Mouse (Mus musculus) kidney, adult 9 months (tissue): ENCODE measurements around the gene Slc25a22.
A peak's percentile ranks its signal among the peaks of the same experiment; 100 is the strongest.

Source experiments
- DNase-seq: peaks from one replicate; pipeline ENCODE4 v3.0.0; 2022

Slc25a22 gene

DNA sequence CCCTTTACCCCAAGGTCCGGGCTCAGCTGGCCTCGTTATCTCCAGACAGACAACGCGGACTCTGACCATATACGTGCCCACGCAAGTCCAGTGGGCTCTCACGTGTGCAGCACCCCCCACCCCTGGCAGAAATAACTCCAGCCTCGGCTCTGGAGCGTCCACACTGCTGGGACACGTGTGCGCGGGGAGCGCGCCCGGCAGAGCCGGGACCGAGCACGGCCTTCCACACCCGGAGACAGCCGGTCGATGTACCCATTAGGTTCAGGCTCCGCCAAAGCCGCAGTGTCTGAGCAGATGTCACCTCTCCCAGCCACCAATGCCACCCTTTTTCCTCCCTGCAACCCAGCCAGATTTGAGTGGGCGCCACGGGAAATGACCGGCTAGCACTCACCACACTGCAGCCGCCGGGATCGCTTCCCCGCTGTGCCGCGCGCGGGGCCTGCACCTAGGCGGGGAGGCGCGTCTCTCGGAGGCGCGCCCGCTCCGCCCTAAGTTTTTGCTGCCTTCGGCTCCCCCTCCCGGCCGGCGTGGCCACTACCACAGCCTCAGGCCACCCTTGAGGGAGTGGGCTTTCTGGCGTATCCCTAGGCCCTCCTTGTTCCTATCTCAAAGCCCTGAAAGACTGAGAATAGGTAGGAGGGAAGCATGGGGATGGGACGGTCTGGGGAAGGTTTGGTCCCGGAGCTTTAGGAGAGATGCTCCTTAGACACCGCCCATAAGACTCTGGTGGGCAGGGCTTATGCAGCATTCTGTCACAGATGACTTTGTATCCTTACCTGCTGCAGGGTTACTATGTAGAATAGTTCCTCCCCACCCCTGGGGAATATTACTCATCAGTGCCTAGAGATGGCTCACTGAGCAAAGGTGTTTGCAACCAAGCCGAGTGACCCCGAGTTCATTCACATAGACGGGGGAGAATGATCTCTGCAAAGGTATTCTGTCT is at the start of gene Slc25a22:
TSS of gene Slc25a22 (minus strand) at position 715 of the 943 bp plus-strand sequence.
- peak; percentile 77 for DNase-seq

- DNase-seq = no peak
These were observed 49.4 kb upstream of the Slc25a22 start for GRCm38 (mm10) chr7:141487141-141487540.

- no peak for DNase-seq
These were observed 48.5 kb upstream of the Slc25a22 start for GRCm38 (mm10) chr7:141486239-141486638.

DNA sequence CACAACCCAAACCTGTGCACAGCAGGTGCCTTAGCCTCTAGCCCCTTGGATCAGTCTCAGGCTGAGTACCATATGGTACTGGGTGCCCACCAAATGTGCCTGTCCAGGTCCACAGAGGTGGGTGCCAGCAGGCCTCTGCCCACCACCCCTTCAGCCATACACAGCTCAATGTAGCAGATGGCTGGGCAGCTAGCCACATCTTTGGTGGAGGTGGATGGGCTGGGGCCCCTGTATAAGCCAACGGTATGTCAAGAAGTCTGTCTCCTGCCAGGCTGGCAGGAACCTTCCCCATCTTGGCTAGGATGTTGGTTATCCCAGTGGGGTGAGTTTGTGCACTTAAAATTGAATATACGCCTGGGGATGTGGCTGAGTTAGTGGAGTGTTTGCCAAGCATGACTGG is 47.9 kb upstream of the Slc25a22 start:
- DNase-seq = no peak

- DNase-seq = no peak
These were observed 47.5 kb upstream of the Slc25a22 start for GRCm38 (mm10) chr7:141485186-141485585.

GRCm38 (mm10) chr7:141484186-141485120 is 46.8 kb upstream of the Slc25a22 start:
- no peak for DNase-seq

DNA sequence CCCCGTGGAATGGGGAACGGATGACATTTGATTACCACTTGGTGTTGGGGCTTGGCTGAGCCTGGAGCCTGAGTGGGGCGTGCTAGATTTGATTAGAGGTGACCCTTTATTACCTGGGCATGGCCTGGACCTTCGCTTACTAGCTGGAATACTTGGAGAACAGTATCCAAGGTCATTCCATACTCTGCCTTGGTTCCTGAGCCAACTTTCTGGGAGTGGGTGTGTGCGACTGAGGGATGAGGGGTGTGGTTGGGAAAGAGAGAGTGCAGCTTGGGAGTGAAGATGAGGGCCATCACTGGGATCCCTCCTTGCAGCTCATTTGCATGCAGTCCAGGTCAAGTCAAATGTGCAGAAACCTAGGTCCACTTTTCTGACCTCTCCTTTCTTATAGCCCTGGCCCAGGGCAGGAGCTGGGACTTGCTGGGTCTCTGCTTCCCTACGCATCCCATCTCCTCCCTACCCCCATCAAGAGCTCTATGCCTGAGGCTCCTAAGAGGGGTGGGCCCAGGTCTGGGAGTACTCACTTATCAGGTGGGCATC is 45.5 kb upstream of the Slc25a22 start:
- DNase-seq = no peak

DNA sequence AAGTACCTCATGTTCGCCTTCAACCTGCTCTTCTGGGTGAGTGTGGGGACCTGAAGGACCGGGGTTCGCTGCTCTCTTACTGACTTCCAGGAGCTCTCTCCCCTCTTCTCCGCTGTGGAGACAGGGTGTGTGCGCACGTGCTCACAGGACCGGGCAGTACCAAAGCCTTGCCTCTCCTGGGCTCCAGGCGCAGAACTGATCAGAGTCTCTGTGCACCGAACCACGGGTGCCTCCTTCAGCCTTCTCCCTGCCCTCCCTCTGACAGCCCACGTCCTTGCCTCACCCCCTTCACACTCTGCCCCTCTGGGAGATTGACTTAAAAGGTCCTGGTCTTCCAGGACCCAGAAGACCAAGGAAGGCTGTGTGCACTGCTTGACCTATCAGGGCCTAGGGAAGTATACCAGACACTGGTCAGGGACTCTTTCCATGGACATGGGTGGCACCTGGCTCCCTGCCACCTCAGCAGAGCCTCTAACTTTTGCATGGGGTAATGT is 44.9 kb upstream of the Slc25a22 start:
- DNase-seq = no peak

DNA sequence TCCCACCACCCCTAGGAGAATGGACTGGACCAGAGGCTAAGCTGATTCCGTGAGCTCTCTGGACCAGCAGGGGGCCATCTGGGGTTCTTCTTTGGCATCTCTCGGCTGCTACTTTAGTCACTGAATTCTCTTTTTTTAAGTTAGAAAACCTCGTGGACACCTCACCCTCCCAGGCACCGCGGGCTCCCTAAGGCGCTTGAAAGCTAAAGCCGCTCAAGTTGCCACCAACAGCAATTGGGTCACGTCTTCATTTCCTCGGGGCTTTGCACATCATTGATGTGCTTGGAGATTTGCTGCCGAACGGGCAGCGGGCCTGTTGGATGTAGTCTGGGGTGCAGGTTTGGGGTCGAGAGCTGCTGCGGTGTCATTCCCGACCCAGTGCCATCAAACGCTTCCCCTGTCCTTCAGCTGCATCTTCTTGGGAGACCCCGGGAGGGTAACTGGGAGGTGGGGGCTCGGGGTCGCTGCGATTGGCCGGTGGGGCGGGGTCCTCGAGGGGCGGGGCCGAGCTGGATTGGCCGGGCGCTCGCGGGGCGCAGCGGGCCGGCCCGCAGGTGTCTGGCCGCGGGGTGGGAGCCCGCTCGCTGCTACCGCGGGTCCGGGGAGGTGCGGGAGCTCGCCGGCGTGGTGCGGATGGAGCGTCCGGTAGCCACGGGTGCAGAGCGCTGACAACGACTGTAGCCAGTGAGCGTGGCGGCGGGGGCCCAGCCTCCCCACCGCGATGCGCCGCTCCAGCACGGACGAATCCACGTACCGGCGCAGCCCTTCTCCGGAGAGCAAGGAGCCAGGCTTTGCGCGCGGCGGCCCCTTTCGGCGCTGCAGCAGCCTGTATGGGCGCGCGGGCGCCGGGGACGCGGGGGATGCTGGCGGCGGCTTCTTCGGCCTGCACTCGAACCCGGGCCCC is 44.1 kb upstream of the Slc25a22 start:
- DNase-seq = peak; percentile 57

DNA sequence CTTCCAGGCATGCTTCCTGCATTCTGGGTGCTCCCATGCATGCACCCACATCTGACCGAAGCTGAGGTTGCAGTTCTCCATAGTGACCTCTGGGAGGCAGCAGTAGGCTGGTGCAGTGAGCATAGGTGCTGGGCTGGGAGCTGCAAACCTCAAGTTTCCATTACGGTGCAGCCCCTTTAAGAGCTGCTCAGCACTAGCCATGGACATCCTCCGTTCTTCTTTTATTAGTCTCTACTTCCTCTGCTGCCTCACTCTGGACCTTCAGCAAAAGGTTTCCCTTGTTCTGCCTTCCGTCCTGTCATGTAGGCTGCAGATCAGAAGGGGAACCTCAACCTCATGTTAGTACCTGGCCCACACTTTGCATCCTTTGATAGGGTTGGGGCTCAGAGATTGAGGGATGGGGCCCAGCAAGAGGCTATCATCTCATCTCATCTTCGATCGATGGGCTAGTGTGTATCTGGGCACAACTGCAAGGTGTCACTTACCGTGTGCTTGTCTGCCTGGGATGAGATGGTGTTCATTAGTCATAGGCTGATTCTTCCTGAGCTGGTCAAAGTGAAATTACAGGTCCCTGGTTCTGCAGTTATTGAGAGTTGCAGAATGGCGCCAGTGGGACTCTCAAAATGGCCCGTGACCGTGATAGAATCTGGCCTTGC is 43.3 kb upstream of the Slc25a22 start:
- peak; percentile 83 for DNase-seq

DNA sequence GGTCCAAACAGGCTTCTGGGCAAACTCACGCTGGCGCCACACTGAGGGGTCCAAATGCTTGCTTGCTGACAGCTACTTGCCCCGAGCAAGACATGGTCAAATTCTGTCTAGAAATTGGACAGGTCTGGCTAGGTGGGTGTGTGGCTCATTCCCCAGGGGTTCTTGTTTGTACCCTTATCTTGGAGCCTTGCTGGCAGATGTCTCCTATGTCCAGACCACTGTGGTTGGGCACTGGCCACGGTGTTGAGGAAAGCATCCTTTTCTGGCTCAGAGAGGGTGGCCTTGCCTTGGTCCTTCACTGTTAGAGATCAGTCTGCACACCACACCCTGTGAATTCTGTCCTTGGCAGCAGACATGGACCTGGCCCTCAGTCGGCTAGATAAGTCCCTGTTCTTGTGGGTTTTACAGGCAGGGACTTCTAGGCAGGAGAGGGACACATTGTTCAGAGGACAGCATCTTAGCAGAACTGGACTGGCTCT is 40.6 kb upstream of the Slc25a22 start:
- DNase-seq = no peak

DNA sequence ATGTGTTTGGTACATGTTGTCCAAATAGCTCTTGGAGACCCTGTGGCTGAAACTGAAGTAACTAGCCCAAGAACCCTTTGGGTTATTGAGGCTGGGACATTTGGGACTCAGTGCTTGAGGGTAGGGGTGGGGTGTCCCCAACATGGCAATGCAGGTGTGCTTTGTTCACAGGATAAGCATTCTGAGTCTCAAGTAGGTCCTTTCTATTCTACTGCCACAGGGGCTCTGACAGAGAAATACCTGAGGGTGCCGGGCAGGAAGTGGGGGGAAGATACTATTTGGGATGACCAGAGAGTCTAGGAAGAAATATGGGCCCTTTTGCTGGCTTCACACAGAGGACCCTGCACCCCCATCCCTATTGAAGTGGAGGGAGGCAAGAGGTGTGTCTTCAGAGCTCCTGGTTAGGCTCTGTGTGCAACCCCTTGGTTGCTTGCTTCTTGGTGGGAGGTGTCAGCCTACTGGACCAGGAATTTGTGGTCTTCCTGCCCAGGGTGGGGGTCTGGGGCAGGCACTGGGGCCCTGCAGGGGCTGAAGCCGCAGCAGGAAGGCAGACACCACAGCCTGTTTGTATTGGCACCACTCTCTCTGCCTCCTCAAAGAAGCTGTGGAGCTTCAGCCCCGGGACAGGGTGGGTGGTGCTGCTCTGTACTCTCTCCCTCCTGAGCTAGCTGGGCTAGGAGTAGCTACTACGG is 40.0 kb upstream of the Slc25a22 start:
- DNase-seq = no peak

DNA sequence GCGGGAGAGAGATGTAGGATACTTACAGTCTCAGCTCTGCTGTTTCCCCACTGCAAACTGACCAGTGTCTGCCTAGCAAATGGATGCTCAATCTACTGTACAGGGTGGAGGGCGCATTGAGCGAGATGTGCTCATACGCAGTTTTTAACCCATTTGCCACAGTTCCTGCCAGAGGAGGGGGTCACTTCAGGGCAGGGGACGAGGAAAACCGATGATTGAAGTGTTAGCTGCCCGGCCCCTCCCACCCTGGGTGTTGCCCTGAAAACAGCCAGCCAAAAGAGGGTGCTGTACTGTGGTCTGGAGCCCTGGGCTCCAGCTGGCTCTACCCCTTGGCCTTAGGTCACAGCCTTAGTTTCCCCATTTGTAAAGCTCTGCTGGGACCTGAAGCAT is 39.3 kb upstream of the Slc25a22 start:
- DNase-seq = no peak

- peak; percentile 96 for DNase-seq
These were observed 38.7 kb upstream of the Slc25a22 start for GRCm38 (mm10) chr7:141476226-141476980.

DNA sequence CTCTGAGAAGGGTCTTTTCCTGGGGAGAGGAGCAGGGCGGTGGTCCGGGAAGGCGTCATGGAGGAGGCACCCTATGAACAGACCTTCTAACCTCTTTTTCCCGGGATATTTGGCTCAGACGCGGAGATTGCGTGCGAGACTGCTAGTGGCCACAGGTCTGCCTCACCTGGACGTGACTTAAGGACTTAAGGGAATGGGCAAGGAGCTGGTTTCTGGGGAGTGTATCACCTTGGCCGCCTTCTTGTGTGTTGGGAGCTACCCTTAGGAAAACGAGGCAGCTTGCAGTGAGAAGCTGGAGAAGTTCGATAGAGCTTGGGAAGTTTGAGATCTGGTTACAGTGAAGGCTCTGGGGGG is 38.1 kb upstream of the Slc25a22 start:
- no peak for DNase-seq

DNA sequence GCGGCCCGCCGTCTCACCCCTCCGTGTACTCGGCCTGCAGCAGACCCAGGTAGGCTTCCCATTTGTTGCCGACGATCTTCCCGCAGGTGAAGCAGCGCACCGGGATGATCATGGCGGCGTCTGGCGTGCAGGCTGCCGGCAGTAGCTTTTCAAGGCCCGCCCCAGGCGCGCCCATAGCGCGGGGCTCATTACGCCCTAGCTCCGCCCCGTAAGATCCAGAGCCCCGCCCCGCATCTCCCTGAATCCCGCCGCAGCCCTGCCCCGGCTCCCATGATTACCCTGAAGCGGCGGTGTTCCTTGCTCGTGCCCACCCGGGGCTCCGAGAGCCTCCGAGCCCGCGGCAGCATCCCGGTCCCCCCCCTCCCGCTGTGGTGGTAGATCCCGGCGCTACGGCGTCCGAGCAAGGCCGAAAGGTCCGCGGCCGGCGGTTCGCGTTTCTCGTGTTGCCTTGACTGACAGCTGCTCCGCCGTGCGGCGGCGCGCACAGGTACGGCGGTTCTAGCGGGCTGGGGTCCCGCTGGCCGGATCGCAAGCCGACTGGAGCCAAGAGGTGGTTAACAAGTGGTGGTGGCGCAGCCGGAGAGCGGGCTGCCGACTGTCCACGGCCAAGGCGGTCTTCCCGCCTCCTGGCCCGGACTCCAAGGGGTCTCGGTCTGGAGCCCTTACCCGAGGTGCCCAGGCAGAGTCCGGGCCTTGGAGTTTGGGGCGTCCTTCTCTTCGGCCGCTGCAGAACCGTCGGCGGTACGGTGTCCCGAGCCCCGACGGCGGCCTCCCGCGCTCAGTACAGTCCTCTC is 37.5 kb upstream of the Slc25a22 start, which contains the start of the genes Polr2l and Tspan4:
TSS of gene Polr2l (minus strand) at position 122 of the 794 bp plus-strand sequence.
TSS of gene Tspan4 (plus strand) at position 230 of the 794 bp plus-strand sequence.
- DNase-seq = peak; percentile 89

- no peak for DNase-seq
These were observed 36.5 kb upstream of the Slc25a22 start for GRCm38 (mm10) chr7:141474160-141474559.

DNA sequence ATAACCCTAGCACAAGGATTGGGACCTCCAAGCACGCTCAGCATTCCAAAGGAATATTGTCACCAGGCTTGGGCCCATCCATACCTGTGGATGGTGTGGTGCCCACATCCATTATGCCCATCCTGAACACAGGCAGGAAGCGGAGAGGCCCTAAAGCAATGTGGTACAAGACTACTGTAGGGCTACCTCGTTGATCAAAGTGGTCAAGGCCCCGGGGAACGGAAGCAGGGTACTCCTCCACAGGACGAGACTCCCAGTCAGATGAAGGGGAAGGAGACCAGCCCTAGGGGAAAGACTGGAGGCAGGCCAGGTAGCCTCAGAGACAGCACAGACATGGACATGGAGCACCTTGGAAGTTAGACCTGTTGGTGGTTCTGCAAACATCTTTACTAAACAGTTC is 35.1 kb upstream of the Slc25a22 start:
- no peak for DNase-seq

GRCm38 (mm10) chr7:141472226-141472625 is 34.5 kb upstream of the Slc25a22 start:
- no peak for DNase-seq
